Mouse (Mus musculus) Muller cell, postnatal 12 days (primary cell): ENCODE measurements at regions not wholly inside any gene's neighbourhood (a gene's known extent, or its start where the extent isn't known, plus 50 kb on each side); places are given as distances from the start of the nearest gene placed in this dataset.

Source experiments
- DNase-seq: peaks from one replicate; pipeline ENCODE4 v3.0.0-alpha.2; 2015; ENCODE audit errors: inconsistent ontology term

DNA sequence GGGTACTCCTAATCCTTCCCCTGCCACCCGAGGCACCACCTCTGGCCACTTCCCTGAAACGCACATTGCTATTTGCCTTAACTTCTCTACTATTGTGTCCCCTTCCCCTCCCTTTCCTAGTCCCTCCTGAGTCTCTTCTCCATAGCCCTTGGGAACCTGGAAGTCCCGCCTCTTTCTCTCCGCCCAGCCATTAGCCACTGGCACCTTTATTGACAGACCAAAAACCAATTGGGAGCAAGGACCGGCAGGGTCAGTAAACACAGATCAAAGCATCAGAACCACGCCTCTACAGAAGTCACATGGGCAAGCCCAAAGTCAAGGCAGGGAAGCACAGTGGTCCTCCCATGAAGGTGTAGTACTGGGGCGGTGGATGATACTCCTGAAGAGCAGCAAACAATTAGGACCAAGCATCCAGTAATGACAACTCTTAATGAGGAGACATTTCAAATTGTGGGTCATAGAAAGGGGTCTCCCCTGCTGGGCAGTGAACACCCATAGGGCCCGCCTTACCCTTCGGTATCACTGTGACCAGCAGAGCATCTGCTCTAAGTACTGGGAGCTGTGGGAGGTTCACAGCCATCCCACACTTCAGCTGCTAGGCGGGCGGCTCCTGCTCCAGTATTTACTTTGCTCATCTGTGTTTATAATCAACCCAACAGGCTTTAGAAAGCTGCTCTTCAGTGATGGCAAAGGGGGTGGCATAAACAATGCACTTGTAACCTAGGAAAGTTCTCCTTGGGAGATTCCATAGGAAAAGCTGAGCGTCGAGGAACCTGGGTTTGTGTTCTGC is 226.5 kb upstream of the Mphosph6 start:
- no peak for DNase-seq

DNA sequence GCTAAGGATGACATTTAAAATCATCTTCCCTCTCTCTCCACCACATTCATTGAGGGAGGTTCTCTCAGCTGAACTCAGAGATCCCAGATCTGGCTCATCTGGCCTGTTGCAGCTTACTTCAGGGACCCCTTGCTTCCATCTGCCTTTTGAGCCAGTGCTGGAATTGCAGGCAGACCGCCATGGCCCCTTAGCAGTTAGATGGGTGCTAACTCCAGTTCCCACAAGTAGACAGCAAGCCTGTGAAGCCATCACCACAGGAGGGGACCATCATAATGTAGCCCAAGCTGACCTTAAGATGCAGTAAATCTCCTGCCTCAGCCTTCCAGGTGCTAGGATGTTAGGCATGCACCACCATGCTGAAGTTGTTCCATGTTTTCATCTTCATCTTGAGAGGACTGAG is 221.7 kb upstream of the Mphosph6 start:
- DNase-seq: no peak

DNA sequence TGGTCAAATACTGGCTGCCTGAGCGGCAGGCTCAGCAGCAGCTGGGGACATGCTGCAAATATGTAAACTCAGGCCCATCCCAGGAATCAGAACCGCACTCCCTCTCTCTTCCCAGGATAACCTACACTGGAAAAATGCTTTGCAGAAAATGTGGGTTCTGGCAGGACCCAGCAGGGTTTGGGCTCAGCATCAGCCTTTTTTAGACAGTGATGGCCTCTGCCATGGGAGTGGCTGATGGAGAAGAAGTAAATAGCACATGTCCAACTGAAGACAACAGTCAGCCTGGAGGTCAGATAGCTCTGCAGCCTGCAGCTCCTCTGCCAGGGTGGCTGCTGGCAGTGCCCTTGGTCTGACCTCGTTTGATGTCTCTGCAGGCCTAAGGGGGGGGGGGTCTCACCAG is 220.2 kb upstream of the Mphosph6 start:
- no peak for DNase-seq

DNA sequence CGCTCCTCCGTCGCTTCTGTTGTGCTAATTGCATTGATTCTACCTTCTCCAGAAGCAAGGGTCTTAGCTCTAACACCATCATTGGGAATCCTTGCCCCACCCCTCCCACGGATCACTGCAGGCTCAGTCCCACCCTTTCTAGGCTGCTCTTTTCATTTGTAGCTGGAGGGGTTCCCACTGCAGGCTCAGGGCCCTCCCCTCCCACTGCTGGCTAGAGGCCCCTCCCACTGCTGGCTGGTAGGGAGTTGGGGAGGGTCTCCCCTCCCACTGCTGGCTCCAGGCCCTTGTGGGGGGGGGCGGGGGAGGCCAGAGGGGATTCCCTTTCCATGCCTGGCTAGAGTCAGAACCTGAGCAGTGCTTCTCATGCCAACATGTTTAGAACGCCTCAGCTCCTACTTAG is 215.5 kb upstream of the Mphosph6 start:
- no peak for DNase-seq

DNA sequence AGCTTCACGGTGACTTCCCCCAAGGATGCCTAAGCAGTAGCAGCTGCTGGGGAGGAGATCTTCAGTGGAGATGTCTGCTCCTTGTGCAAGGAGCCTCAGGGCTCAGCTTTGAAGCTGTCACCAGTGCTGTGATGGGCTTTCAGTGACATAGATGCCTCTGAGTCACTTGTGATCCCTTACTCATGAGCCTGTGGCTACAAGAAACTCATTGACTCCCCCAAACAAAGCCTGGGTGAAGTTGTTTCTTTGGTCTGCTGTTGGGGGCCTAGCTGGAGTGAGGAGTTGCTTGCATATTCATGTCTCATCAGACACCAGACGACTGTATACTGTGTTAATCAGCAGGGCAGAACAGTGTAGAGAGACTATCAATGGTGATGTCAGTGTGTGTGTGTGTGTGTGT is 203.4 kb upstream of the Mphosph6 start:
- DNase-seq: no peak

DNA sequence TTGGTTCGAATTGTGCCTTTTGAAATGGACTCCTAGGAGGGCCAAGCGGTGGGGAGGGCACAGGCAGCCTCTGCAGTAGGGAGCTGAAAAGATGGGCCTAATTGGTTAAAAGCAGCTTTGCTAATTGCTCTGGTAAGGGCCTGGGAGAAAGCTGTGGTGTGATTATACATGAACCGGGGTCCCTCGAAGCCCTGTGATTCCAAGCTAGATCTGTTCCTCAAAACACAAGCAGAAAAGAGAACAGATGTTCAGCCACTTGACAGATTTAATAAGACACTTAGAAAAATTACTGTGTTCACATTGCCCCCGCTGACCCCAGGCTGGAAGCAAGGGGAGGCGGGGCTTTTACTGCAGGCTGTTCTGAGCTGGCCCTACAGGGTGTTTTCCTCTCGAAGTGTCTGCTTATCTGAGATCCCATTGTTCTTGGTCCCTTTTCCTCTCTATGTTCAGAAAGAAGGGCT is 202.7 kb upstream of the Mphosph6 start:
- peak; percentile 27 for DNase-seq

DNA sequence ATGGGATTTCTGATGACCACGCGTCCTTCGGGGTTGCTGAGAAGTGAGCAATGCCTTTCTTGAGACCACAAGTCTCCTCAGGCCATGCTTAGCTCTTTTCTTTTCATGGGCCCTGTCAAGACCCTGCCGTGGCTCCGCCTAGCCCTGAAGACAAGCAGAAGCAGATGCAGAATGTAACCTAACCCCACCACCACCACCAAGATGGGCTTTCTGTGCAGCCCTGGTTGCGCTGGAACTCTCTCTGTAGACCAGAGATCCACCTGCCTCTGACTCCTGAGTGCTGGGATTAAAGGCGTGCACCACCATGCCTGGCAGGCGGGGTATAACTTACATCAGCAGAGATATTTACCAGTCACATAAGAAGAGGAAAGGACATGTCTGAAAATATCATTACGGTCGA is 199.4 kb upstream of the Mphosph6 start:
- DNase-seq: no peak

DNA sequence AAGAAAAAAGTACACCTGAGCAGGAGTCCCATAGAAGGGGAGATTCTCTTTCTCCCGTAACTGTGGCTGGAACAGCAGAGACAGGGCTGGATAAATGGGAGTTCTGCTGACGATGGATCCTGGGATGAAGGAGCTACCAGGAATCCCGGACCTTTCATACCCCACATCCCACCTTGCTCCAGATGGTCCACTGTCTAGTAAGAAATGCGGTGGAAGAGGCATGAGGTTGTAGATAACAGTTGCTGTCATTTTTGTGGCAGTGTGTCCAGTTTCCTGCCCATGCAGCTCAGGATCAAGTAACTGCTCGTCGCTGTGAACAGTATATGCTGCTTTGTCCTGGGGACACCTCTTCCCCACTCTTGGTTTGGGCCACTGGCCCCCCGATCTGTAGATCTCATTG is 190.1 kb upstream of the Mphosph6 start:
- DNase-seq: no peak

DNA sequence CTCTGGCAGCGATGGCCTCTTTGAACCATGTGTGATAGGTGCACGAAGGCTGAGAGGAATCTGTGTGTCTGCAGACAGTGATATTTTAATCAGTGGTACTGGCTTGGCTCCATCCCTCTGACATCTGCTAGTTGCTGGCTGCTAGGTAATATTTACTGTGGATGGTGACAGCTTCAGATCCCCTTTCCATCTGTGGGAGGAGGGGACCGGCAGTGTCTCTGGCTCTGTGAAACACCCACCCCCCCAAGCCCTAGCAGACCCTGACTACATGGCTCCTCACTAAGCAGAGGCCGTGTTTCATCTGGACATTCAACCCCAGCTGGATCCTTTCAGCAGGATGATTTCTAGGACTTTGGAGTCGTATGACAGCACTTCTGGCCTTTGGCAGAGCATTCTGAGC is 187.0 kb upstream of the Mphosph6 start:
- no peak for DNase-seq

DNA sequence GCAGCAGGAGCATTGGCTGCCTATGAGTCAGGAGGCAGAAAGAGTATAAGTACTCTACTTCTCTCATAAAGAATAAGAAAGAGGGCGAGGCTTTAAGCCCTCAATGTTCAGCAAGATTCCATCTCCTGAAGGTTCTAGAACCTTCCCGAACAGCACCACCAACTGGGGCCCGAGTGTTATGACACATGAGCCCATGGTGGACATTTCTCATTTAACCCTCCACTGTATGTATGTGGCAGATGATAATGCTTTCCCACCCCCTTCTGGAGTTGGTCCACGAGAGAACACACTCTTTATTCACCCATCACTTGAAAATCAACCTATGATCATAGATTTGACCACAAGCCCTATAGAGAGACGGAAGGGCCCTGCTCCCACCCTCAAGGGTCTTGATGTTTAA is 166.6 kb upstream of the Mphosph6 start:
- DNase-seq: no peak

DNA sequence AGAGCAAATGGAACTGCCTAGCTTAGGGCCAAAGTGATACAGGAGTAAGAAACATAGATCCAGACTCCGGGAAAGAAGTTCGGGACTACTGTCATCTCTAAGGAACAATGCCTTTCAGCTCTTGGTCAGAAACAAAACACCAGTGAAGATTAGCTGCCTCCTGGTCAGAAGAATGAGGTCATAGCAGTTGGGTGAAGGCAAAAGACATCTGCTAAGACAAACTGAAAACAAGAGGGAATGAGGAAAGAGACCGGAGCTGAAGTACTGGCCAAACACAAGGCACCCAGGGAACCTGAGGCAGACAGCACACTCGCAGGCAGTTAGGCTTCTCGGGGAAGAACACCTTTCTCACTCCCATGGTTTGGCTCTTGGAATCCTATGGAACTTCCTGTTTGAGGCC is 164.8 kb upstream of the Mphosph6 start:
- no peak for DNase-seq

DNA sequence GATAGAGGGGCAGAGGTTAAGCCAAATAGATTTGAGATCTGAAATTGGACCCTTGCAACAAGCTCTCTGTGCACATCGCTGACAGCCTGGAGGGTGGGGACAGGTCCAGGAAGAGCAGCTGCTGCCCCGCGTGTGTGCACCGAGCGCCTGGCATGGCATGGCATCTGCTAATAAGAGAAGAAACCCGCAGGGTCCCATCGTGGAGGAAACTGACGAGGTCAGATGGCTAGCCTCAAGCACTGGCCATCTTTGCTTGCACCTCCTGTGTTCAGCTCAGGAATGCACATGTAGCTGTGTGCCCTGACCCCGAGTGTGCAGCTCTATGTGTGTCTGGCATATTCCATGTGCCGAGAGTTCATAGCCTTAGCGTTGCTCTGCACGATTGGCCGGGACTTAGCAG is 161.7 kb upstream of the Mphosph6 start:
- no peak for DNase-seq

DNA sequence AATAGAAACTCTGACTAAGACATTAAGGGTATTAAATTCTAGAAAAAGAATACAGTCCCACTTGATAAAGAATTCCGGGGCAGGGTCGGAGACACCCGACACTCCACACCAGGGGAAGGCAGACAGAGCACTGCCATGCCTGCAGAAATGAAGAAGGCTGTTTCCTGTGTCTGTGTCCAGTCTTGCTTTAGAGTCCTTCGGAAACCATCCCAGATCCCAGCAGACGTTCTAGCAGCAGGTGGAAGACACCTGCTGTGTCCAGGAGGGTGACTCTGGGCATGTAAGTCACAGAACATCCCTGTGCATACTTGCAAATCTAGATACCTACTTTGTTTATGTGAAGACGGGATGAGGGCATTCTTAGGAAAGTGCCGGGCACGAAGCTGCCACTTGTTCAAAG is 160.9 kb upstream of the Mphosph6 start:
- DNase-seq: no peak

DNA sequence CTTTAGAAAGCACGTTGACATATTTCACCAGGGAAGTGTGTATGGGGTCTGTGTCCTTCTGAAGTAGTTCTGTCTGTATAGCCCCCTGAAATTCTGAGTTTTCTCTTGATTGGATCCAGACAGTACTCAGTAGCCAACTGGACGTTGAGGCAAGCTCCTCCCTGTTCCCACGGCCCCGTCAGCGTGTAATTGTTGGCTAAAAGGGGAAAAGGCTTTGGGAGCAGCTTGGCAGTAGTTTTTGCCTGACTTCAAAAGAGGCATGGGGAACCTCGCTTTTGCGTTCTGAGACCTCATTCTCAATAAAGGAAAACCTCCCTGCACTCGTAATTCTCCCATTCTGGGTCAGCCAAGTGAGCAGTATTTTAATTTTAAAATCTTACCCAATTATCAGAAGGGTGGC is 157.8 kb upstream of the Mphosph6 start:
- DNase-seq: no peak

DNA sequence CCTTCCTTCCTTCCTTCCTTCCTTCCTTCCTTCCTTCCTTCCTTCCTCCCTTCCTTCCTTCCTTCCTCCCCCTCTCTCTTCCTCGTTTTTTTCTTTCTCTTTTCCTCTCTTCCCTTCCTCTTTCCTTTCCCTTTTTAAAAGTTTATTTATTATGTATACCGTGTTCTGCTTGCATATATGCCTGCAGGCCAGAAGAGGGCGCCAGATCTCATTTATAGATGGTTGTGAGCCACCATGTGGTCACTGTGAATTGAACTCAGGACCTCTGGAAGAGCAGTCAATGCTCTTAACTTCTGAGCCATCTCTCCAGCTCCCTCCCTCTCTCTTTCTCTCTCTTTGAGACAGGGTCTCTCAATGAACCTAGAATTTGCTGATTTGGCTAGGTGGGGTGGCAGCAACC is 157.2 kb upstream of the Mphosph6 start:
- DNase-seq: no peak

DNA sequence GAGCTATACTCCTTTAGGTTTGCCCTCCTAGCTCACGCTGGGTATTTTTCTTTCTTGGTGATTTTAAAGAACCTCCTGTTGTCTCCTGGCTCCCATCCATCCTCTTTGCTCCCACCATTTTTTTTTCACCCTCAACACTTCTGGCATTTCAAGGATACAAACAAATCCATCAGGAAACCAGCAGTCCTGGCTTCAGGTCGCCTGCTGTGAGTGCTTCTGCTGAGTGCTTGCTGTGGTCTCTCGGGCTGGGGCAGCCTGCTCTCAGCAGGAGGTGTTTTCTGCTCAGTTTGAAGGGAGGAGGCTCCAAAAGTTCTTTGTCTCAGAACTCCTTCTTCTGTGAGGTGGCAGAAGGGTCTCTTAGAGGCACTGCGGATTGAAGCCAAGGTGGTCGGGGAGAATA is 149.9 kb upstream of the Mphosph6 start:
- no peak for DNase-seq

DNA sequence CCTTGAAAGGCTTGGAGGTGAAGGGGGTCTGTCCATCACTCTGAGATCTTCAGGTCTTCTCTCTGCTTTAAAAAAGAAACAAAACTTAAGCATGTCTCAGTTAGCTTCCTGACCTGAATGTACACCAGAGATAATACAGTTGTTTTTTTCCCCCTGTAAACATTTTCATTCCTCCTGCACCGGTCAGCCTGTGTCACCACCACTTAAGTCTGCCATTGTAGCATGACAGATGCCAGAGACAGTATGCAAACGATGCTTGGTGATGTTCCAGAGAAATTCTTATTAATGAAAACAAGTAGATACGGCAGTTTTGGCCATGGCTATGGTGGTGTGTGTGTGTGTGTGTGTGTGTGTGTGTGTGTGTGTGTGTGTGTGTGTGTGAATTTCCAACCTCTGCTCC is 144.8 kb upstream of the Mphosph6 start:
- no peak for DNase-seq

DNA sequence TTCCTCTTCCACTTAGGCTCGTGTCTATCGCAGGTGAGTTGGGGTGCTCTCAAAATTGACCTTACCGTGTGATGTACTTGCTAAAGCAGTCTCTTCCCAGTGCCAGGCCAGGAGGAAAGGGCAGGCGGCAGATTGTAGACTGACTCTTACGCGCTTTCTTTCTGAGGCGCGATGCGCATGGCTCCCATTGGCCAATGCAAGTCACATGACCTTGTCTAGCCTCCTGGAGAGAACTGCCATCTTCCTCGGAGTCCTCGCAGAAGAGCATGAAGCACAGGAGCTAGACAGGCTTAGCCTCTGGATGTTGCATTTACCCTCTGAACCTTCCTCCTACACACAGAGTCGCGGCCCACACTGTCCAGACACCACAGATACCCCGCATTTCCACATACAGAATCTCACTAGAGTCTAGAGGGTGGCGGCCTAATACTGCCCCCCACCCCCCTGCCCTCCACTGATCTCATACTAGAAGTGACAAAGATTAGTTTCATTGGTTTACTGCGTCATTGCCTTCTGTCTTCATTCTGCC is 132.9 kb upstream of the Mphosph6 start:
- no peak for DNase-seq

DNA sequence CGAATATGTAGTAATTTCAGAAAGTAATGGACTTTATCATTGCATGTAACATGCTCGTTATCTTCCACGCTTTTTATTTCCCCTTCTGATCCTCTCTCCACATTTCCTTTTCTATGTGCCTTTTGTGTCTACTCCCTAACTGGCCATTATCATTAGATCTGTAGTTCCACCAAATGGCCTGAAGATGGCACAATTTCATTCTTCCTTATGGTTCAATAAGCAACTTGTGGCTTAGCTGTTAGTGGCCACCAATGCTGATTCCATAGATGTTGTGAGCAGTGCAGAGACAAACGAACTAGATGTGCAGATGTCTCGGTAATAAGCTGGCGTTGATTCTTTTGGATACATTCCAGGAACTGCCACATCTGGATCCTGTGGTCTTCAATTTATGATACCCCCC is 128.9 kb upstream of the Mphosph6 start:
- DNase-seq: peak; percentile 23

DNA sequence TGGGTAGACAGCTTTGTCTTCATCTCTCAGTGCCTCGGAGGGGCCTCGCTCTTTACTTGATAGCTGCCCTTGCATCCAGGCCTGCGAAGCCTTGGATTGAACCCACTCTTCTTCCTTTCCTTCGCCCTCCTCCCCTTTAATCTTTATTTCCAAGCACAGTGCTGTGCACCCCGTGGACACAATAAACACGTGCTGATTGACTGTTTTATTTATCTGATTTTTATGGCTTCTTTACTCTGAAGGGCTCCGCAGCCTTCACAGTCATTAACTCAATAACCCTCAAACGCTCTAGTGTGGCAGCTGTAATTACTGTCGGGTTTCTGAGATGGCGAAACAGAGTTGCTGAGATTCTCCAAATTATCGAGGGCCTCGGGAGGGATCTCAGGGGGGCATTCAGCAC is 127.9 kb upstream of the Mphosph6 start:
- DNase-seq: no peak

DNA sequence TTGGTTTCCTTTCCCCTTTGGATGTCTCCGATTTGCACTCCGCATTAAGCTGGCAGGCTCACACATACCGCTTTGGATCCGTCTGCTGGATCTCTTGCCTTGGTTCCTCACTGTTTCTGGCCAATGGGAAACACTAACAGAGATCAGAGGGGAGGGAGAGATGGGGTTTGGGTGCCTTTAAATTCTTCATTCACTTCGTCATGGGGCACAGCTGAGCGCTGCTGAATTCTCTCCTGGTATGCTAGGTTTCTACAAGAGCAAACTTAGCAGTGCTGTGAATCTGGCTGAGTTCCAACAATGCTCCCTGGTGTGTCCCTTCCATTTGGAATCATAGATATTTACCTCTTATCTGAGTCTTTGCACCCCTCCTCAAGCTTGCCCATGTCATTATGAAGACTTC is 121.6 kb upstream of the Mphosph6 start:
- no peak for DNase-seq

DNA sequence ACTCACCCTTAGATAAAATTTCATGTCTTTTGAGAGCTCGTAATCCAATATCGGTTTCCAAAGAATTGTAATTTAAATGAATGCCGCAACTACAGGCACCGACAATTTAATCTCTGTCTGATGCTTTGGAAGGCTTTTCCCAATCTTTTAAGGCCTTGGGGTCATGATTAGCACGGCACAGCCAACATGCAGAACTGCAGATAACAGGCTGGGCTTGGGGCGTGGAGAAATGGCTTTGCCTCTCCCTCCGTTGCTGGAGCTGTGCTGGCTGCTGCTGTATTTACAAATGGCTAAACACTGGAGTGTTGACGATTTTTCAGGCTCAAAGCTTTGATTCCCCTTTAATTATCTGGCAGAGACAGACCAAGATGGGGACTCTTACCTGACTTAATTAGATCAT is 101.3 kb upstream of the Mphosph6 start:
- no peak for DNase-seq

DNA sequence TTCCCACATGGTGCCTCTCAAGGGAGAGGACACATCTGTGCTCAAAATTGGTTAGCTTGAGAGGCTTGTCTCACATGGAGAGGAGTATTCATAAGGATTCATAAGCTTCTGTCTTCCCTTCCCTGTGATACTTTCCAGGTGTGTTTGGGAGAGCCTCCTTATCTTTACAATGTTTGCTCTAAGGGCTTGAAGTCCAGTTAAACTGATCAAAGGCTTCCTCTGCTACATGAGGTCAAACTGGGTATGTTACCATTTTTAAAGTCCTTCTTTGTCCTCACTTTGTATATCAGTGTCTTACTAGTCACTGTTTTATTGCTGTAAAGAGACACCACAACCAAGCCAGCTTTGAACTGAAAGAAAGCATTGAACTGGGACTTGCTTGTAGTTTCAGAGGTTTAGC is 98.1 kb upstream of the Mphosph6 start:
- DNase-seq: no peak

DNA sequence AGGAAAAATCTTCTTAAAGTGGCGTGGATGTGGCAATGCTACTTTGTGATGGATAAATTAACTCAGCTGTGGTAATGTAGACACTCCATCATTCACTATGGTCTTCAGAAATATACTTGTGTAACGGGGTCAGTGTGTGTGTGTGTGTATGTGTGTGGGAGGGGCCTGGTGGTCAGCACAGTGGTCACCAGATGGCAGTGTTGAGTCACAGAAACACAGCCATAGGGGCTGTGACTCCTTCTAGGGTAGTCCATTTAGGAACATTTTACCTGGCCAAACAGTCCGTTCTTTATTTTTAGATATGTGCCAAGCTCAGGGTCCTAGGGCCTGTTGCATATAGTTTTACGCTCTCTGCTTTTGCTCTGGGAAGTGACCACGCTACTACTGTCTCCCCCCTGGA is 96.3 kb upstream of the Mphosph6 start:
- DNase-seq: peak; percentile 13
